9 mouse cellular contexts compared by ENCODE assay signal in the genomic region with DNA sequence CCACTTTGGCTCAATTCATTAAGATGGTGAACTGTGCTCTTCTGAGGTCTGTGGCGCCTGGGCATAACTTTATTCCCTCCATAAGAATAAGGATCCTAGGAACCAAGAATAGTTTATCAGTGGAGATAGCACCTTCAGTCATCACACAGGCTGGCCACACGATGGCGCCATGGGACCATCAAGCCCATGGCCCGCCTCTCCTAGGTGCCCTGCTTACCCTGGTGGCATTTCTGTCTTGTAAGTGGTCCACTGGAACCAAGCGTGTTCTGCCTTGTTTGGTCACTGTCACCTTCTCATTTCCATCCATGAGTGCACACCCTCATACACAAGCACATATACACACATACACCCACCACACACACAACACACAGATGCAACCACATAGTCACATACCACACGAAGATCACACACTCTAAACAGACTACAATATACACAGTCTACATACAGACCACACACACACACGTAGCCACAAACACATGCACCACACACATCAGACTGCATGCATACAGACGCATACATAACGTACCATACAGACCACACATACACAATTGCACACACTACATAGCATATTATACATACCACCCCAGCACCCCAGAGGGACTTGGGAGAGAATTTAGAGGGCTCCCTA.
DNase-seq lines count a peak whose midpoint lies in the region; ATAC-seq and TF ChIP-seq lines count a peak whose summit lies in the region.
"Had no signal": no experiment of that assay in that cellular context is flagged by ENCODE, and none has a peak within 500 bp of the region (broad histone marks: within the 10 kb centered on the region; RNA-seq: fewer than 3 reads in every experiment).

No protein-coding gene starts in this region.

- no peak for TF ChIP-seq POLR2A in heart, adult 2 months (IDR thresholded peaks at IDR 0.05; ENCODE audit: insufficient read depth, low read depth, low read length)

- TF ChIP-seq EP300 in heart, adult 2 months (IDR thresholded peaks at IDR 0.05; ENCODE audit: insufficient read depth, low read depth, low read length): peak; percentile 81; the same call in 1 of the 2 replicates

- no peaks in the 10 kb centered on the region; the same call in 1 of the 2 replicates for H3K4me1 ChIP-seq in heart, adult 2 months (ENCODE audit: control insufficient read depth, insufficient read depth, low read length)
- H3K4me1 ChIP-seq: limb, embryonic 13.5 days had no signal

- POLR2A ChIA-PET in Patski (lab: Charles Lee): no interaction called here

- no peak overlapping the region for H3K27ac ChIP-seq in heart, adult 2 months
- H3K27ac ChIP-seq: limb, embryonic 13.5 days had no signal

- H3K36me3 ChIP-seq in heart, adult 2 months (ENCODE audit: control insufficient read depth, insufficient read depth, low read length): no peaks in the 10 kb centered on the region
- no peaks in the 10 kb centered on the region for H3K36me3 ChIP-seq in splenic B cell, adult 2 months (ENCODE audit: control insufficient read depth, insufficient read depth, low read length, poor library complexity, severe bottlenecking)
- H3K36me3 ChIP-seq: limb, embryonic 13.5 days had no signal

- in situ Hi-C loops in Patski (cut with MboI; ENCODE audit: low pct_unique_long_range_greater_than_20kb): loop anchor here (5.0 to 25.0 kb wide), 2 partner anchors 1475 to 1680 kb away; no protein-coding TSS in a partner anchor

- peak; percentile 32 to 65 for DNase-seq in heart, adult 2 months
- DNase-seq in heart, adult 11 months: no peak
- no peak for DNase-seq in Patski (ENCODE audit: low read depth, low spot score)
- DNase-seq in gastrocnemius, postnatal 36 days: peak; percentile 19 to 21
- peak; percentile 69 to 76 for DNase-seq in layer of hippocampus, postnatal 10 days (ENCODE audit: low spot score in 2 of 2)
- DNase-seq in mesoderm, embryonic 11.5 days (ENCODE audit: low read depth, low spot score): peak; percentile 71
- DNase-seq in splenic B cell, adult 2 months (ENCODE audit: low read depth, low spot score): peak; percentile 12

- peak; percentile 89 for TF ChIP-seq CTCF in heart, adult 2 months (IDR thresholded peaks at IDR 0.05)
- peak; percentile 86 for TF ChIP-seq CTCF in Patski (IDR thresholded peaks at IDR 0.05)

- intact Hi-C loops in heart, adult 2 months (cut with DNase I): loop anchor here (1.0 to 5.0 kb wide), 6 partner anchors 74 to 1680 kb away; a partner anchor contains a TSS
- intact Hi-C loops in gastrocnemius, postnatal 36 days (cut with DNase I): loop anchor here (5.0 to 10.0 kb wide), 2 partner anchors 252 to 1665 kb away; no protein-coding TSS in a partner anchor

- CTCF ChIA-PET in Patski (lab: Charles Lee): no interaction called here

- H3K4me3 ChIP-seq in heart, adult 2 months: no peak overlapping the region
- H3K4me3 ChIP-seq: limb, embryonic 13.5 days had no signal

- peak; percentile 48 for ATAC-seq in Patski
- ATAC-seq in common myeloid progenitor, adult 5-6 weeks (replicated peaks; ENCODE audit: low read depth, poor library complexity, severe bottlenecking): peak; percentile 88

- no peaks in the 10 kb centered on the region for H3K79me2 ChIP-seq in heart, adult 2 months (replicated peaks; ENCODE audit: control insufficient read depth, insufficient read depth, low read length)

- WGBS in heart, adult 2 months: 35% methylated on average over 9 of the region's 9 CpGs

- no peak overlapping the region for H3K9ac ChIP-seq in heart, adult 2 months (ENCODE audit: low read depth, low read length)
- H3K9ac ChIP-seq: limb, embryonic 13.5 days had no signal

- H3K27me3 ChIP-seq in heart, adult 2 months (ENCODE audit: control insufficient read depth, insufficient read depth, low read length): no peaks in the 10 kb centered on the region
- H3K27me3 ChIP-seq in Patski: peaks cover 9% of the 10 kb centered on the region
- no peaks in the 10 kb centered on the region for H3K27me3 ChIP-seq in splenic B cell, adult 2 months (ENCODE audit: control insufficient read depth, insufficient read depth, low read length, poor library complexity, severe bottlenecking)

Comparison
In these comparisons a context has a peak if more than half of its experiments do, and no peak if none do; other contexts are left out.
1. DNase-seq: peak in heart, adult 2 months (2 of 2), gastrocnemius, postnatal 36 days (2 of 2), layer of hippocampus, postnatal 10 days (2 of 2), mesoderm, embryonic 11.5 days (single experiment) and splenic B cell, adult 2 months (single experiment); none in heart, adult 11 months (single experiment) and Patski (single experiment).